Mouse (Mus musculus) MEL (cell line): Measurements from ENCODE around the gene Ski. TPM values are rescaled to one million over a fixed set of nuclear protein-coding genes. Genes with fewer than 3 reads are reported as not detected.

Experiments used
- DNase-seq: peaks from one replicate; pipeline ENCODE4 v3.0.0; 2011; ENCODE audit warnings: low read depth, low spot score
- H3K27ac ChIP-seq: 2 replicates; pipeline ENCODE4 v1.5.1; 2012; ENCODE audit warnings: low read depth, mild to moderate bottlenecking, control low read depth, low read length, moderate library complexity; ENCODE audit not compliant: control insufficient read depth
- H3K27me3 ChIP-seq, 2 experiments: fragments of 150-350 bp in 1 of 2; sonication (generic) in 1 of 2; 2 replicates each; pipeline ENCODE4 v1.6.1; 2012; ENCODE audit warnings: low read length in 2 of 2, mild to moderate bottlenecking in 2 of 2, improper control_type of control experiment in 1 of 2, moderate library complexity in 1 of 2; ENCODE audit not compliant: insufficient read depth in 2 of 2, control insufficient read depth in 1 of 2
- H3K36me3 ChIP-seq, 2 experiments: 2 replicates each; pipeline ENCODE4 v1.6.1; 2012 to 2014; ENCODE audit warnings: low read length in 2 of 2, improper control_type of control experiment in 1 of 2, inconsistent platforms in 1 of 2, mild to moderate bottlenecking in 1 of 2; ENCODE audit not compliant: insufficient read depth in 2 of 2, control insufficient read depth in 1 of 2
- H3K4me1 ChIP-seq, 2 experiments: fragments of 150-350 bp in 1 of 2; sonication (generic) in 1 of 2; 2 replicates each; pipeline ENCODE4 v1.6.1; 2012; ENCODE audit warnings: low read length in 2 of 2, improper control_type of control experiment in 1 of 2, mild to moderate bottlenecking in 1 of 2; ENCODE audit not compliant: insufficient read depth in 2 of 2, control insufficient read depth in 1 of 2
- H3K4me3 ChIP-seq, 2 experiments: fragments of 150-350 bp in 1 of 2; sonication (generic) in 1 of 2; 2 replicates each; pipeline ENCODE4 v1.5.1; 2012; ENCODE audit warnings: low read depth in 2 of 2, low read length in 2 of 2, mild to moderate bottlenecking in 2 of 2, moderate library complexity in 2 of 2, control low read depth in 1 of 2, improper control_type of control experiment in 1 of 2; ENCODE audit not compliant: control insufficient read depth in 1 of 2, insufficient read depth in 1 of 2
- H3K79me2 ChIP-seq: 2 replicates; pipeline ENCODE4 v1.6.1; 2012; ENCODE audit warnings: mild to moderate bottlenecking, low read length, moderate library complexity; ENCODE audit not compliant: control insufficient read depth, poor library complexity, insufficient read depth
- H3K9ac ChIP-seq: 2 replicates; pipeline ENCODE4 v1.6.1; 2012; ENCODE audit warnings: low read depth, mild to moderate bottlenecking, control low read depth, low read length, moderate library complexity; ENCODE audit not compliant: control insufficient read depth, poor library complexity, severe bottlenecking
- H3K9me3 ChIP-seq: fragments of 150-350 bp; sonication (generic); replicated peaks from 2 replicates; pipeline ENCODE4 v1.6.1; 2012; ENCODE audit warnings: mild to moderate bottlenecking, low read length, improper control_type of control experiment, moderate library complexity; ENCODE audit not compliant: insufficient read depth
- CHD1 ChIP-seq: IDR thresholded peaks from 2 replicates; pipeline ENCODE4 v1.6.1; 2012; ENCODE audit warnings: low read depth, mild to moderate bottlenecking, inconsistent platforms, low read length, improper control_type of control experiment
- E2F4 ChIP-seq: IDR thresholded peaks from 2 replicates; pipeline ENCODE4 v1.6.1; 2011; ENCODE audit warnings: low read depth, low read length, improper control_type of control experiment, borderline replicate concordance
- ETS1 ChIP-seq: IDR thresholded peaks from 2 replicates; pipeline ENCODE4 v1.6.1; 2012; ENCODE audit warnings: low read depth, mild to moderate bottlenecking, inconsistent platforms, low read length, improper control_type of control experiment, moderate library complexity
- GABPA ChIP-seq: IDR thresholded peaks from 2 replicates; pipeline ENCODE4 v1.6.1; 2012; ENCODE audit warnings: low read depth, mild to moderate bottlenecking, inconsistent platforms, low read length, improper control_type of control experiment, moderate library complexity
- GATA1 ChIP-seq: IDR thresholded peaks from 2 replicates; pipeline ENCODE4 v1.6.1; 2011; ENCODE audit warnings: low read depth, low read length, improper control_type of control experiment
- HCFC1 ChIP-seq: IDR thresholded peaks from 2 replicates; pipeline ENCODE4 v1.6.1; 2012; ENCODE audit warnings: low read depth, mild to moderate bottlenecking, inconsistent platforms, low read length, improper control_type of control experiment, moderate library complexity
- JUND ChIP-seq: IDR thresholded peaks from 2 replicates; pipeline ENCODE4 v1.6.1; 2011; ENCODE audit warnings: low read depth, mild to moderate bottlenecking, improper control_type of control experiment, low read length
- MAFK ChIP-seq: IDR thresholded peaks from 2 replicates; pipeline ENCODE4 v1.6.1; 2011; ENCODE audit warnings: low read depth, mild to moderate bottlenecking, low read length, improper control_type of control experiment, borderline replicate concordance
- MAZ ChIP-seq: IDR thresholded peaks from 2 replicates; pipeline ENCODE4 v1.6.1; 2012; ENCODE audit warnings: low read depth, mild to moderate bottlenecking, inconsistent platforms, low read length, improper control_type of control experiment
- MEF2A ChIP-seq: IDR thresholded peaks from 2 replicates; pipeline ENCODE4 v1.6.1; 2014; ENCODE audit warnings: low read depth, mild to moderate bottlenecking, inconsistent platforms, low read length, improper control_type of control experiment; ENCODE audit not compliant: poor library complexity, insufficient replicate concordance, severe bottlenecking; ENCODE audit errors: extremely low read depth
- MYB ChIP-seq: IDR thresholded peaks from 2 replicates; pipeline ENCODE4 v1.6.1; 2011; ENCODE audit warnings: mild to moderate bottlenecking, low read depth, low read length, improper control_type of control experiment
- MYC ChIP-seq: IDR thresholded peaks from 2 replicates; pipeline ENCODE4 v1.6.1; 2011; ENCODE audit warnings: low read depth, mild to moderate bottlenecking, low read length, improper control_type of control experiment, moderate library complexity
- NELFE ChIP-seq: IDR thresholded peaks from 2 replicates; pipeline ENCODE4 v1.6.1; 2011; ENCODE audit warnings: low read depth, low read length, improper control_type of control experiment
- POLR2AphosphoS2 ChIP-seq: IDR thresholded peaks from 2 replicates; pipeline ENCODE4 v1.6.1; 2011; ENCODE audit warnings: low read length, improper control_type of control experiment
- RCOR1 ChIP-seq: IDR thresholded peaks from 2 replicates; pipeline ENCODE4 v1.6.1; 2012; ENCODE audit warnings: low read depth, mild to moderate bottlenecking, inconsistent platforms, low read length, improper control_type of control experiment
- SIN3A ChIP-seq: IDR thresholded peaks from 2 replicates; pipeline ENCODE4 v1.6.1; 2012; ENCODE audit warnings: low read length, improper control_type of control experiment, inconsistent platforms
- TAL1 ChIP-seq: IDR thresholded peaks from 2 replicates; pipeline ENCODE4 v1.6.1; 2012; ENCODE audit warnings: mild to moderate bottlenecking, inconsistent platforms, low read length, moderate library complexity, mixed read lengths
- UBTF ChIP-seq: IDR thresholded peaks from 2 replicates; pipeline ENCODE4 v1.6.1; 2012; ENCODE audit warnings: low read depth, mild to moderate bottlenecking, inconsistent platforms, low read length, improper control_type of control experiment, moderate library complexity, borderline replicate concordance; ENCODE audit not compliant: insufficient read depth
- USF2 ChIP-seq, 2 experiments: IDR thresholded peaks; 2 replicates each; pipeline ENCODE4 v1.6.1; 2011 to 2012; ENCODE audit warnings: improper control_type of control experiment in 2 of 2, low read length in 2 of 2, borderline replicate concordance in 1 of 2, inconsistent platforms in 1 of 2, low read depth in 1 of 2, mild to moderate bottlenecking in 1 of 2; ENCODE audit not compliant: insufficient read depth in 1 of 2
- ZC3H11A ChIP-seq: IDR thresholded peaks from 2 replicates; pipeline ENCODE4 v1.6.1; 2012; ENCODE audit warnings: low read depth, mild to moderate bottlenecking, inconsistent platforms, low read length, improper control_type of control experiment
- ZMIZ1 ChIP-seq: IDR thresholded peaks from 2 replicates; pipeline ENCODE4 v1.6.1; 2012; ENCODE audit warnings: low read depth, mild to moderate bottlenecking, inconsistent platforms, low read length, improper control_type of control experiment, moderate library complexity
- polyA plus RNA-seq, 2 experiments: library from polyadenylated mRNA; stranded (reverse) in 1 of 2; unstranded in 1 of 2; fragments of >175 nt in 1 of 2; fragments of >200 nt in 1 of 2; gene quantifications; 2 replicates each; pipeline versions ENCODE4 v1.2.1 to v1.2.4; 2012; ENCODE audit warnings: low replicate concordance in 2 of 2, low read depth in 1 of 2; ENCODE audit not compliant: insufficient read length in 2 of 2, insufficient read depth in 1 of 2, missing spikeins in 1 of 2
- total RNA-seq: library from RNA; depleted of rRNA; stranded (reverse); fragments of 300-350 nt; gene quantifications from 2 replicates; pipeline ENCODE4 v1.2.3, GENCODE M21; 2012

Ski gene
- total and polyA plus RNA-seq, 3 experiments, result 6.9 to 16.1 TPM; not detected in 1

DNA sequence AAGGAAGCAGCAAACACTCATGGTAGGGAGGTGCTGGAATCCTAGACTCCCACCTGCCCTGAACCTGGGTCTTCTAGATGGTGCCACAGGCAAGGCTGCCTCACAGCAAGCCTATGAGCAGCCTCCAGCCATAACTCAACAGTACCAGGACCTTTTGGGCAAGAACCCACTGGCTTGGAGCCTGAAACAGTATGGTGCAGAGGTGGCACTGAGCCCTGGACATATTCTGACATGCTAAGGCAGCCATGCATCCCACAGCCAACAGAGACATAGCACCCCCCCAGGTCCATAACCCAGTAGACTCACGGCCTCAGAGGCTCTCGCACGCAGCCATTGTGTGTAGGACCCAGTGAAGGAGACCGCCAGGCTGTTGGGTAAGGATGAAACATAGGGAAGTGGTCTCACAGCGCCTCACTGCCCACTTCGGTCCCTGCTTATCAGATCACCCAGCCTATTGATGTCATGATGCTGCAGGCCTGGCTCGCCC lies 87.7 kb downstream of the Ski start:
- H3K9me3 ChIP-seq, result no peaks in the 10 kb centered on the region
- no peaks in the 10 kb centered on the region for H3K79me2 ChIP-seq
- no peaks in the 10 kb centered on the region for H3K27me3 ChIP-seq
- no peak overlapping the region for H3K27ac ChIP-seq
- DNase-seq, result no peak
- H3K36me3 ChIP-seq, result no peaks in the 10 kb centered on the region
- no peak overlapping the region for H3K4me3 ChIP-seq
- no peaks in the 10 kb centered on the region for H3K4me1 ChIP-seq
- TF ChIP-seq GABPA (no peak), ZC3H11A (no peak), CHD1 (no peak), POLR2AphosphoS2 (no peak), E2F4 (no peak), MEF2A (no peak), SIN3A (no peak), MAZ (no peak), MYC (no peak), JUND (no peak), RCOR1 (no peak), GATA1 (no peak), NELFE (no peak), MYB (no peak), USF2 (IDR thresholded peaks at IDR 0.05; ENCODE audit: borderline replicate concordance in 1 of 2, insufficient read depth in 1 of 2, low read depth in 1 of 2, low read length in 2 of 2) (no peak), UBTF (no peak), MAFK (no peak), TAL1 (no peak), HCFC1 (no peak), ETS1 (no peak)
- no peak overlapping the region for H3K9ac ChIP-seq

DNA sequence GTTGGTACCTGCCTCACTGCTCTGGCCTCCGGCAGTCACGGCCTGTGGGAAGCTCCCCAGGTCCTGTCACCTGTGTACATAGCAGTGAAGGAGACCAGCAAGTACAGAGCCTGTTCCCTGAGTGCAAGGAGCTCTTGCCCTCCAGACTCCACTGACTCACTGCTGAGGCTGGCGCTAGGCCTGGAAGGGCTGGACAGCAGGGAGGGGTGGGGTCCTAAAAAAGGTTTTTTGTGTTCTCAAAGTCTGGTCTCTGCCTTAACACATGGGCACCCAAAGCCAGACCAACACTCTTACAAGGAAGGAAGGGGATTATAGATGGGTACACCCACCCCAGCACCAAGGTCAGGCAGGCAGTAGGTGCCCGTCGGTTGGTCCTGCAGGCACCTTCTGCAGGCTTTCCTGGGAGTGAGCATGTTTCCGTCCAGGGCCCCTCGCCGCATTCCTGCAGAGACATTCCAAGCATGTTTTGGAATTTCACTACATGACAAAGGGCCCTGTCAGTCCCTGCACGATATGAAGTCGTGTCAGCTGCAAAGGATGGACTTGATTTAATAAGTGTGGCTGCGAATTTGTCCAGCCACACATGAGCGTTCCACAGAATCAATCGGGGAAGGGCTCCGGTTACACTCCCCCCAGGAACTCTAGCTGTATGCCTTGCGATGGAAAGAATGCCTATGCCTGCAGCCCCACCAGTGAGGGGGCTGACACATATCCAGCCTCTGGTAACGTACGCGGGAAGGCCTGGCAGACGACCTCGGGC lies 88.6 kb downstream of the Ski start:
- no peak overlapping the region for H3K4me3 ChIP-seq
- H3K9me3 ChIP-seq, result no peaks in the 10 kb centered on the region
- no peaks in the 10 kb centered on the region for H3K27me3 ChIP-seq
- DNase-seq, result no peak
- H3K27ac ChIP-seq, result no peak overlapping the region
- TF ChIP-seq GABPA, result no peak
- no peak for TF ChIP-seq ZMIZ1
- no peak for TF ChIP-seq SIN3A
- H3K9ac ChIP-seq, result no peak overlapping the region
- no peaks in the 10 kb centered on the region for H3K36me3 ChIP-seq
- H3K4me1 ChIP-seq, result no peaks in the 10 kb centered on the region
- no peaks in the 10 kb centered on the region for H3K79me2 ChIP-seq
